Mouse (Mus musculus) limb, embryonic 10.5 days (tissue): ENCODE results near the gene Armc9. TPM values are rescaled to one million over a fixed set of nuclear protein-coding genes. Genes with fewer than 3 reads are reported as not detected.

ENCODE experiments used
- DNase-seq: peaks from one replicate; pipeline ENCODE4 v3.0.0-alpha.2; 2017; ENCODE audit warnings: low spot score
- H3K27ac ChIP-seq: fragments of 300-500 bp; sonication (generic); 2 replicates; pipeline ENCODE4 v1.5.1; 2016; ENCODE audit warnings: mild to moderate bottlenecking
- H3K27me3 ChIP-seq: fragments of 300-500 bp; sonication (generic); 2 replicates; pipeline ENCODE4 v1.6.1; 2016; ENCODE audit warnings: low read depth, mild to moderate bottlenecking; ENCODE audit not compliant: poor library complexity, severe bottlenecking
- H3K36me3 ChIP-seq: fragments of 300-500 bp; sonication (generic); 2 replicates; pipeline ENCODE4 v1.6.1; 2016; ENCODE audit warnings: mild to moderate bottlenecking, moderate library complexity
- H3K4me1 ChIP-seq: fragments of 300-500 bp; sonication (generic); 2 replicates; pipeline ENCODE4 v1.6.1; 2016
- H3K4me3 ChIP-seq: fragments of 300-500 bp; sonication (generic); 2 replicates; pipeline ENCODE4 v1.5.1; 2016; ENCODE audit warnings: mild to moderate bottlenecking, moderate library complexity
- H3K9me3 ChIP-seq: fragments of 300-500 bp; sonication (generic); replicated peaks from 2 replicates; pipeline ENCODE4 v1.6.1; 2016; ENCODE audit warnings: mild to moderate bottlenecking
- WGBS: fragments of 180-500 bp; shearing (Covaris S2); methylation state at CpG from one replicate; pipeline ENCODE4 v1.1.7; 2016; 5-methylcytosine and 5-hydroxymethylcytosine counted together
- polyA plus RNA-seq: library from polyadenylated mRNA; unstranded; fragments of >200 nt; fragmentation: Nextera tagmentation; extraction: Ambion mirVana; gene quantifications from 2 replicates; pipeline ENCODE4 v1.2.1, GENCODE M21; 2016

Gene Armc9
- polyA plus RNA-seq, 1 experiment from 2014 or later: 37.3 TPM

DNA sequence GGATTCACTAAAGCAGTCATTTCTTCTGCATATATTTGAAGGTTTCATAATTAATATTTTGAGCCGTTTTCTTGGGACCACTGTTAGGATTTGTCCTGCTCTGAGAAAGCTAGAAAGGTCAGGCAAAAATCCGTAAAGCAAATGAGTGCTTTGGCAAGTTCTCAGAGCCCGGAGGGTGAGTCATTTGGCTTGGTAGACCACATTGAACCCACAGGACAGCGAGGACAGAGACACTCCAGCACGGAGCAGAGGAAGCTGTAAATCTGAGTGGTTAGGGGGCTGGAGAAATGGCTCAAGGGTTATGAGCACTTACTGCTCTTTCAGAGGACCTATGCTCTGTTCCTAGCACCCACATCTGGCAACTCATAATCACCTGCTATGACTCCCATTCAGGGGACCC is 7.0 kb upstream of the Armc9 start:
- no peaks in the 10 kb centered on the region for H3K27me3 ChIP-seq
- WGBS: 69% methylated on average over 5 of the region's 5 CpGs
- 0 out of 2 replicates have a peak, but pooled peaks cover under 1% of the 10 kb centered on the region for H3K36me3 ChIP-seq
- no peaks in the 10 kb centered on the region for H3K4me1 ChIP-seq
- H3K9me3 ChIP-seq: no peaks in the 10 kb centered on the region
- no peak overlapping the region for H3K4me3 ChIP-seq
- no peak overlapping the region for H3K27ac ChIP-seq
- DNase-seq: no peak

DNA sequence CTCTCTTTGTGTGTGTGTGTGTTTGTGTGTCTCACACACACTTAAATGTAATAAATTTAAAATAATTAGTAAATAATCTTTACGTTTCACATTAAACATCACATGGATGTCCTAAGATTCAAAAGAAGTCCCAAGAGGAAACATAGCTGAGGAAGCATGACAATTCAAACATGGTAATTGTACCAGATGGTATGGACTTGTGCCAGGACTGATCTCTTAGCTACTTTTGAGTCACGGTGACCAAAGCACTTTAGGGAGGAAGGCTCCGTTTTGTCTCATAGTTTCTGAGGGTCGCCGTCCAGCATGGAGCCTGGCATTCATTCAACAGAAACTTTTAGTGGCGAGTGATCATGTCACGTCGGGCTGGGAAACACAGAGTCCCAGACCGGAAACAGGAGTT is 6.4 kb upstream of the Armc9 start:
- 92% methylated on average over 9 of the region's 9 CpGs for WGBS
- DNase-seq: no peak
- Histone ChIP-seq H3K27ac (no peak overlapping the region), H3K9me3 (no peaks in the 10 kb centered on the region), H3K36me3 (no peaks in the 10 kb centered on the region), H3K4me1 (no peaks in the 10 kb centered on the region), H3K27me3 (no peaks in the 10 kb centered on the region), H3K4me3 (no peak overlapping the region)

DNA sequence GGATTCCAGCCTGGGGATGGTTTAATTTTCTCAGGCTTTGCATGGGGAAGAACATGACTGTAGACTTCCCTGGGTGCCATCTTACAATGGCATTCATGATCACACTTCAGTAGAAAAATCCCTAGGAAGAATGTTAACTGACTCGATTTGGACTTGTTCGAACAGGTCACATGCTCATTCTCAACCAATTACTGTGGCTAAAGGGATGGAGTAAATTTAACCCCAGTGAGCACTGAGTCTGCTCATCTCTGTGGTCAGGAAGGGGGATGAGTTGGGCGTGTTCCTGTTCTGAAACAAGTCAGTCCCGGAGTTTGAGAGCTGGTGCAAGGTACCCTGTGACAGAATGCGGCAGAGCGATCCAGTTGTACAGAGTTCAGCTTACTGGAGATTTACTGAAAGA is 3.7 kb upstream of the Armc9 start:
- WGBS: 82% methylated on average over 6 of the region's 6 CpGs
- Histone ChIP-seq H3K27ac (no peak overlapping the region), H3K9me3 (no peaks in the 10 kb centered on the region), H3K4me3 (no peak overlapping the region), H3K36me3 (0 out of 2 replicates have a peak, but pooled peaks cover 1% of the 10 kb centered on the region), H3K4me1 (peaks cover 15% of the 10 kb centered on the region), H3K27me3 (no peaks in the 10 kb centered on the region)
- no peak for DNase-seq

- WGBS: 88% methylated on average over 7 of the region's 7 CpGs
- H3K4me1 ChIP-seq: peaks cover 16% of the 10 kb centered on the region
- H3K27ac ChIP-seq: no peak overlapping the region
- H3K9me3 ChIP-seq: no peaks in the 10 kb centered on the region
- H3K36me3 ChIP-seq: 0 out of 2 replicates have a peak, but pooled peaks cover 2% of the 10 kb centered on the region
- no peaks in the 10 kb centered on the region for H3K27me3 ChIP-seq
- no peak overlapping the region for H3K4me3 ChIP-seq
- no peak for DNase-seq
These were observed 3.2 kb upstream of the Armc9 start for GRCm38 (mm10) chr1:86151376-86151775.

GRCm38 (mm10) chr1:86152618-86153017 is 2.0 kb upstream of the Armc9 start:
- Histone ChIP-seq H3K27me3 (no peaks in the 10 kb centered on the region), H3K4me3 (no peak overlapping the region), H3K27ac (no peak overlapping the region), H3K9me3 (no peaks in the 10 kb centered on the region), H3K36me3 (0 out of 2 replicates have a peak, but pooled peaks cover 2% of the 10 kb centered on the region), H3K4me1 (peaks cover 16% of the 10 kb centered on the region)
- 97% methylated on average over 1 of the region's 1 CpGs for WGBS
- no peak for DNase-seq

- H3K27me3 ChIP-seq: no peaks in the 10 kb centered on the region
- no peaks in the 10 kb centered on the region for H3K9me3 ChIP-seq
- no peak for DNase-seq
- peaks cover 16% of the 10 kb centered on the region for H3K4me1 ChIP-seq
- peak overlapping the region; percentile 88 for H3K4me3 ChIP-seq
- peaks cover 9% of the 10 kb centered on the region; the same call in 1 of the 2 replicates for H3K36me3 ChIP-seq
- H3K27ac ChIP-seq: peak overlapping the region; percentile 88
- under 1% methylated on average over 18 of the region's 18 CpGs for WGBS
These were observed 214 bp downstream of the Armc9 start for GRCm38 (mm10) chr1:86154824-86155164.

DNA sequence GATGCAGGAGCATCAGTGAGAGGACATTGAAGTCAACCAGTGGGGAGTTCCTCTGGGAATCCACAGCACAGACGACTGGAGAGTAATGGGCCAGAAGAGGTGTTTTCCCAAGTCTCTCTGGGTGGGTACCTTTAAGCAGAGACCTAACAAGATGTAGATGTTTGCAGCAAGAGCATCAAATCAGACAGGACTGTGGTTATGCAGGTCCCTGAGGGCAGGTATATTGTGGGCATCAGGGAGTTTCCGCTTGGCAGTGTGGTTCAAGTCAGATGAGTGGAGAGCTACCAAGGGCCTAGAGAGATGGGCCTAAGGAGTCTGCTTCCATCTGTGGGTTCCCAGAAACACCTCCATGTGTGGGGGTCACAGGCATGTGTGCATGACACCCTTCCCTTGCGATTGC is 1.5 kb downstream of the Armc9 start:
- no peaks in the 10 kb centered on the region for H3K27me3 ChIP-seq
- H3K4me3 ChIP-seq: 0 out of 2 replicates have a peak overlapping the region, but pooled peaks have one; percentile 88
- peaks cover 16% of the 10 kb centered on the region for H3K4me1 ChIP-seq
- WGBS: 85% methylated on average over 3 of the region's 3 CpGs
- no peaks in the 10 kb centered on the region for H3K9me3 ChIP-seq
- DNase-seq: no peak
- no peak overlapping the region for H3K27ac ChIP-seq
- peaks cover 22% of the 10 kb centered on the region for H3K36me3 ChIP-seq

DNA sequence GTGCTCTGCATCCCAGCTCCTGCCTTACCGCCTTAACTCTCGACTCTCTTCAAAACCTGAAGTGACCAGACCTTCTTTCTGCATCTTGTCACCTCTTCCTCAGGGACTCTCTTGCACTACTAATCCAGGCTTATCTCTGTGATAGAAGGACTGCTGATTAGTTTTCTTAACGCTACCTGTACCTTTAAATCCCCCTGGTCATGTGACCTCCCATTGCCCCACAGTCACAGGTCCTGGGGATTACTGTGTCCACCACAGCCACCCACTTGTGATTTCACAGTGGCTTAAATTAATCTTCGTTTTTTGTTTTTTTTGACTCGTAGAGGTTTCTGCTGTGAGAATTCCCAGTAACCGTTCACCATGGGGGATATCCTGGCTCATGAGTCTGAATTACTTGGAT is 2.0 kb downstream of the Armc9 start:
- Histone ChIP-seq H3K9me3 (no peaks in the 10 kb centered on the region), H3K4me1 (peaks cover 16% of the 10 kb centered on the region), H3K4me3 (no peak overlapping the region), H3K36me3 (peaks cover 27% of the 10 kb centered on the region), H3K27ac (no peak overlapping the region), H3K27me3 (no peaks in the 10 kb centered on the region)
- 92% methylated on average over 6 of the region's 6 CpGs for WGBS
- DNase-seq: no peak

DNA sequence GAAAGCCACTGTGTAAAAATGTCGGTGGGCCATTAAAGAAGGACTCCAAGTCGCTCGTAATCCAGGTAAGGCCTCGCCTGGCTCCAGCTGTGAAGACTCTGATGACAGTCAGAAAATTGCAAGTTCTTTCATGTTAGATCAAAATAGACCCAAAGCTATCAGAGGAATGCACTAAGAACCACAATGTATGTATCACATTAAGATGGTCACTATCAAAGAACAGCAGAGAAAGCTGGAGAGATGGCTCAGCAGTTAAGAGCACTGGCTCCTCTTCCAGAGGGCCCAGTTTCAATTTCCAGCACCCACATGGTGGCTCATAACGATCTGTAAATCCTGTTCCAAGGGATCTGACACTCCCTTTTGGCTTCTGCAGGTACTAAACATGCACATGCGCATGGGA is 5.5 kb downstream of the Armc9 start:
- Histone ChIP-seq H3K27me3 (no peaks in the 10 kb centered on the region), H3K9me3 (no peaks in the 10 kb centered on the region), H3K4me3 (no peak overlapping the region), H3K27ac (no peak overlapping the region), H3K4me1 (peaks cover 9% of the 10 kb centered on the region), H3K36me3 (peaks cover 59% of the 10 kb centered on the region)
- WGBS: 90% methylated on average over 6 of the region's 6 CpGs
- no peak for DNase-seq

DNA sequence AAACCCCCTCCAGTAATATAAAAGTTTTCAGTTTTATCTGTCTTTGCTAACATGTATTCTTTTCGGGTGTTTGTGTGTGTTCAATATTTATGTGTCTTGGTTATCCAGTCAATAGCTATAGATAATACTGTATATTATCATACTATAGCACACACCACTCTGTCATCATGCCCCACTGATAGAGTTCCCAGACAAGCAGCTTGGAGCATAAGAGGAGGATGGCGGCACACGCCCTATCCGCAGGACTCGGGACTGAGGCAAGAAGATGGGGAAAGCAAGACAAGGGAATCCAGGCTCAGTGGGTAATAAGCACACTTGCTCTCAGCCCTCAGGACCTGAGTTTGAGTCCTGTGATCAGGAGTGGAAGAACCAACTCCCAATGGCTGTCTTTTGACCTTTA is 5.9 kb downstream of the Armc9 start:
- no peaks in the 10 kb centered on the region for H3K27me3 ChIP-seq
- H3K4me1 ChIP-seq: peaks cover 5% of the 10 kb centered on the region
- WGBS: 96% methylated on average over 5 of the region's 5 CpGs
- no peak for DNase-seq
- H3K4me3 ChIP-seq: no peak overlapping the region
- H3K27ac ChIP-seq: no peak overlapping the region
- H3K36me3 ChIP-seq: peaks cover 62% of the 10 kb centered on the region
- no peaks in the 10 kb centered on the region for H3K9me3 ChIP-seq

- Histone ChIP-seq H3K27ac (no peak overlapping the region), H3K27me3 (no peaks in the 10 kb centered on the region), H3K36me3 (peaks cover 61% of the 10 kb centered on the region), H3K9me3 (no peaks in the 10 kb centered on the region), H3K4me1 (no peaks in the 10 kb centered on the region), H3K4me3 (no peak overlapping the region)
- DNase-seq: no peak
- 96% methylated on average over 5 of the region's 5 CpGs for WGBS
These were observed 6.5 kb downstream of the Armc9 start for GRCm38 (mm10) chr1:86161061-86161460.

DNA sequence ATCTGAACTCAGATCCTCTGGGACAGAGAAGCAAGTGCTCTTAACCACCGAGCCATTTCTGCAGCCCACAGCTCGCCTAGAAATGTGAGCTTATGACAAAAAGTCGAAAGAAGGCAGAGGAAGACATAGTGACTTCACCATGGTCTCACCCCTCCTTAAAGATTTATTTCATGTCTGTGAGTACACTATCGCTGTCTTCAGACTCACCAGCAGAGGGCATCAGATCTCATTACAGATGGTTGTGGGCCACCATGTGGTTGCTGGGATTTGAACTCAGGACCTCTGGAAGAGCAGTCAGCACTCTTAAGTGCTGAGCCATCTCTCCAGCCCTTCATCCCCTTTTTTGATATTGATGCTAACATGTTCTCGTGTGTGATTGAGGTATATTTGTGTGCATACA is 20.0 kb downstream of the Armc9 start:
- 93% methylated on average over 5 of the region's 5 CpGs for WGBS
- H3K27me3 ChIP-seq: no peaks in the 10 kb centered on the region
- no peak overlapping the region for H3K4me3 ChIP-seq
- no peaks in the 10 kb centered on the region for H3K9me3 ChIP-seq
- H3K27ac ChIP-seq: no peak overlapping the region
- H3K36me3 ChIP-seq: peaks cover 64% of the 10 kb centered on the region
- no peak for DNase-seq
- no peaks in the 10 kb centered on the region for H3K4me1 ChIP-seq

DNA sequence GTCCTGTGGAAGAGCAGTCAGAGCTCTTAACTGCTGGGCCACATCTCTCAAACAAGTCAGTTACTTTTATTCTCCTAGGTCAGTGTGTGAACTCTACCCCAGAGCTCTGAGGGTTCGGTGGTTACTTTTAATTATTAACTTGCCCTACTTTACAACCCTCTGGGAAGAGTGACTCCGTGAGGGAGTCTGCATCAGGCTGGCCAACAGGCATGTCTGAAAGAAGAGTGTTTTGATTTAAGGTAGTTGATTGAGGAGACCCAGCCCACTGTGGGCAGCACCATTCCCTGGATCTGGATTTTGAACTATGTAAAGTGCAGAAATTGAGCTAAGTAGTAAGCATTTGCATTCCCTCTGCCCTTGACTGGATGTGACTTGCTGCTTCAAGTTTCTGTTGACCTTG is 21.5 kb downstream of the Armc9 start:
- 76% methylated on average over 2 of the region's 2 CpGs for WGBS
- H3K27ac ChIP-seq: no peak overlapping the region
- H3K9me3 ChIP-seq: no peaks in the 10 kb centered on the region
- H3K4me3 ChIP-seq: no peak overlapping the region
- no peak for DNase-seq
- no peaks in the 10 kb centered on the region for H3K4me1 ChIP-seq
- H3K27me3 ChIP-seq: no peaks in the 10 kb centered on the region
- H3K36me3 ChIP-seq: peaks cover 59% of the 10 kb centered on the region

GRCm38 (mm10) chr1:86178462-86179253 is 24.1 kb downstream of the Armc9 start:
- 52% methylated on average over 7 of the region's 7 CpGs for WGBS
- H3K27ac ChIP-seq: no peak overlapping the region
- peak; percentile 93 for DNase-seq
- no peaks in the 10 kb centered on the region for H3K4me1 ChIP-seq
- H3K4me3 ChIP-seq: no peak overlapping the region
- H3K27me3 ChIP-seq: no peaks in the 10 kb centered on the region
- H3K9me3 ChIP-seq: no peaks in the 10 kb centered on the region
- H3K36me3 ChIP-seq: peaks cover 41% of the 10 kb centered on the region
